Mouse (Mus musculus) brain, embryonic 14.5 days (tissue): ENCODE data around the gene Ostf1. TPM values are rescaled to one million over a fixed set of nuclear protein-coding genes. Genes with fewer than 3 reads are reported as not detected.
A peak's percentile ranks its signal among the peaks of the same experiment; 100 is the strongest.
"Not testable (repeated sequence)": the region's sequence is repeated elsewhere in the genome, so short reads cannot be mapped to it uniquely, and the experiment has no call there.

ENCODE experiments used
- DNase-seq: peaks from one replicate; pipeline ENCODE4 v3.0.0-alpha.2; 2011; ENCODE audit warnings: low read depth
- CTCF ChIP-seq: fragments of 200-500 bp; IDR thresholded peaks from 2 replicates; pipeline ENCODE4 v1.5.1; 2012; ENCODE audit warnings: inconsistent platforms, mild to moderate bottlenecking, moderate library complexity, borderline replicate concordance; ENCODE audit not compliant: insufficient read depth, insufficient read length; ENCODE audit errors: extremely low read depth
- POLR2A ChIP-seq: fragments of 200-500 bp; IDR thresholded peaks from 2 replicates; pipeline ENCODE4 v1.6.1; 2012; ENCODE audit warnings: mild to moderate bottlenecking, inconsistent platforms, borderline replicate concordance; ENCODE audit not compliant: poor library complexity, insufficient read depth, insufficient read length, severe bottlenecking; ENCODE audit errors: extremely low read depth
- polyA plus RNA-seq: library from polyadenylated mRNA; depleted of rRNA; stranded (reverse); fragments of >200 nt; gene quantifications from 2 replicates; pipeline ENCODE4 v1.2.3, GENCODE M21; 2012

The Ostf1 gene
- polyA plus RNA-seq, 1 experiment = 21.0 TPM

GRCm38 (mm10) chr19:18590234-18590633, 41.4 kb downstream of the Ostf1 start:
- TF ChIP-seq POLR2A (no peak), CTCF (no peak)
- DNase-seq = no peak

- TF ChIP-seq POLR2A = no peak
- TF ChIP-seq CTCF = no peak
- DNase-seq = no peak
Measured at GRCm38 (mm10) chr19:18589276-18589675, 42.3 kb downstream of the Ostf1 start.

GRCm38 (mm10) chr19:18588801-18589200, 42.8 kb downstream of the Ostf1 start:
- not testable (repeated sequence) for DNase-seq

- TF ChIP-seq POLR2A (no peak), CTCF (0 out of 2 replicates have a peak, but pooled peaks have one; percentile 33)
- no peak for DNase-seq
Measured at GRCm38 (mm10) chr19:18588243-18588642, 43.4 kb downstream of the Ostf1 start.

- no peak for DNase-seq
- TF ChIP-seq POLR2A (no peak), CTCF (no peak)
Measured at GRCm38 (mm10) chr19:18587118-18587517, 44.5 kb downstream of the Ostf1 start.

GRCm38 (mm10) chr19:18584621-18585020, 47.0 kb downstream of the Ostf1 start:
- TF ChIP-seq CTCF (no peak), POLR2A (no peak)
- no peak for DNase-seq

GRCm38 (mm10) chr19:18583706-18584105, 47.9 kb downstream of the Ostf1 start:
- DNase-seq = no peak
- TF ChIP-seq POLR2A (no peak), CTCF (no peak)

GRCm38 (mm10) chr19:18582887-18583286, 48.7 kb downstream of the Ostf1 start:
- TF ChIP-seq CTCF (no peak), POLR2A (no peak)
- no peak for DNase-seq

- no peak for DNase-seq
Measured at GRCm38 (mm10) chr19:18582226-18582625, 49.4 kb downstream of the Ostf1 start.

GRCm38 (mm10) chr19:18581046-18581445, 50.6 kb downstream of the Ostf1 start:
- TF ChIP-seq POLR2A (no peak), CTCF (no peak)
- no peak for DNase-seq

More at GRCm38 (mm10) chr19:18582226-18582625, 49.4 kb downstream of the Ostf1 start:
- TF ChIP-seq CTCF = no peak
- TF ChIP-seq POLR2A = no peak

- no peak for DNase-seq
- no peak for TF ChIP-seq POLR2A
- no peak for TF ChIP-seq CTCF
Measured at GRCm38 (mm10) chr19:18579012-18579358, 52.6 kb downstream of the Ostf1 start.

- no peak for TF ChIP-seq CTCF
- TF ChIP-seq POLR2A = no peak
- no peak for DNase-seq
Measured at GRCm38 (mm10) chr19:18578216-18579011, 53.2 kb downstream of the Ostf1 start.
